Mouse (Mus musculus): ENCODE results near the gene Ccdc28b.

The Ccdc28b gene

DNA sequence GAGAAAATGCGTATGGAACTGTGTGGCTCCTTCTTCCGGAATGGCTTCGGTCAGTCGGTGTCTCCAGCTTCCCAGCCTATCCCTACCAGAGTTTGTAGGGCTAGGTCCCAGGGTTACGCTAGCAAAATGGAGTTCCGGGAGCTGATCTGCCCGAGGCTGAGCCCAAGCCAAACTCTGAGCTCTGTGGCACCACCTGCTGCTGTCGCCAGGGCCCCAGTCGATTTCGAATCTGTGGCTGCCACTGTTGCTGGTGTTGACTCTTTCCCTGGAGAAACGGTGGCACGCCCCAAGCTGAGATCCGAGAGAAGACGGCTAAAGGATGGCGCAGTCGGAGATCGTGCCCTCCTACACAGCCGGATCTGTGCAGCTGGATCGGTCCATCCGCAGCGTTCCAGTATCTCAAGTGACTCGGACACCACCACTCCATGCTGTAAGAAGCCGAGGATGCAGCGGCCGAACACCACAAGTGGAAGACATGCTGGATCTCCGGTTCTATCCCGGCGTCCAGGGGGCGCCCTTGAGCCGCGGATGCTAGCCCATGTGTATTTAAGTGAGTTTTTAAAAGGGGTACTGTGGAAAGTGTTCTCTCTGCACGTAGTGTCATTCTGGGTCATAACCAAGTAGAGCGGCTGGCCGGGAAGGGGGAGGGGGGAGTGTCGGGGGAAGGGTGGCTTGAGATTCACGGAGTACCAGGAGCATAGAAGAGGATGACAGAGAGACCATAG, 38.7 kb downstream of the Ccdc28b start:
- peak; percentile 89 to 90 for DNase-seq

- no peak for DNase-seq
These were observed 39.4 kb downstream of the Ccdc28b start for GRCm38 (mm10) chr4:129584370-129584769.

DNA sequence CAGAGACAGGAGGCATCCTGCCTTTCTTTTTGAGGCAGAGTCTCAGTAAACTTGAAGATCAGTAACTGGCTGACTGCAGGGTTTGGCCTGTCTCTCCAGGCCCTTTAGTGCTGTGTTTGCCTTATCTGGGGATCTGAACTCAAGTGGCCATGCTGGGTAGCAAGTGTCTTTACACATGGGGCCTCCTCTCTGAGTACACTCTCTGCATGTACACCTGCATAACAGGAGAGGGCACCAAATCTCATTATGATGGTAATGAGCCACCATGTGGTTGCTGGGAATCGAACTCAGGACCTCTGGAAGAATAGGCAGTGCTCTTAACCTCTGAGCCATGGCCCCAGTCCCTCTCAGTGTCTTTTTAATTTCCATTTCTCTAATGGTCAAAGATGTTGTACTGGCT, 41.5 kb downstream of the Ccdc28b start:
- no peak for DNase-seq

DNA sequence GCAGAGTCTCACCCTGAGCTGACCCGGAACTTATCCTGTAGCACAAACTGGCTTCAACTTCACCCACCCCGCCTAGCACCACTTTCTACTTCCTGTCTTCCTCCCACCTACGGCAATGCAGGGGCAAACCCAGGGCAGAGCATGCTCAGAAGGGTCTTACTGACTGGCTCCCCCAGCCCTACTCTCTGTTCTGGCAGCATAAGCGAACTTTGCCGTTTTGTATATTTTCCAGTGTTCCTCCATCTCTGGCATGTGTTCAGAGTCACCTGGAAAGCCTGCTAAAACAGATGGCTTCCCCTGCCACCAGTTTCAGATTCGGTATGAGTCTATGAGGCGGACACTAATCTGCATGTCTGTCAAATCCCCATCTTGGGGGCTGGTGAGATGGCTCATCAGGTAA, 43.4 kb downstream of the Ccdc28b start:
- DNase-seq, result peak in 1 of 2 experiments; percentile 21

GRCm38 (mm10) chr4:129578466-129578865, 45.3 kb downstream of the Ccdc28b start, which contains the start of gene Fam167b:
Fam167b (minus strand) TSS chr4:129578549.
- peak; percentile 49 to 68 for DNase-seq

DNA sequence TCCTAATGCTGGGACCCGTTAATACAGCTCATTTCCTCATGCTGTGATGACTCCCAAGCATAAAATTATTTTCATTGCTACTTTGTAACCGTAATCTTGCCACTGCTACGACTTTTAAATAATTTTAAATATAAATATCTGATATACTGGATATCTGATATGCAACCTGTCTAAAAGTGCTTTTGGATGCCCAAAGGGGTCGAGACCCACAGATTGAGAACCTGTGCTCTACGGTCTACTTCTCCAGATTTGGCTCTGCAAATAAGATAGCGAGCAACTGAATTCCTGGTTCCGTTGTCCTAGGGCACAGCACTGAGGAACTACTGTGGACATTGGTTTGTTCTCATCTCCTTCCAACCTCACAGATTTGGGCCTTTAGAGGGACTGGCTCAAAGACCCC, 46.1 kb downstream of the Ccdc28b start:
- no peak for DNase-seq

GRCm38 (mm10) chr4:129576863-129577491, 46.8 kb downstream of the Ccdc28b start:
- DNase-seq, result peak; percentile 74 to 82

GRCm38 (mm10) chr4:129575171-129575844, 48.4 kb downstream of the Ccdc28b start:
- peak; percentile 56 to 63 for DNase-seq

- DNase-seq, result peak; percentile 25 to 48
These were observed 50.3 kb downstream of the Ccdc28b start, which contains the start of gene Lck for GRCm38 (mm10) chr4:129573430-129573829. Lck (minus strand) TSS chr4:129573641.

- DNase-seq, result no peak
These were observed 50.7 kb downstream of the Ccdc28b start for GRCm38 (mm10) chr4:129573093-129573370.

DNA sequence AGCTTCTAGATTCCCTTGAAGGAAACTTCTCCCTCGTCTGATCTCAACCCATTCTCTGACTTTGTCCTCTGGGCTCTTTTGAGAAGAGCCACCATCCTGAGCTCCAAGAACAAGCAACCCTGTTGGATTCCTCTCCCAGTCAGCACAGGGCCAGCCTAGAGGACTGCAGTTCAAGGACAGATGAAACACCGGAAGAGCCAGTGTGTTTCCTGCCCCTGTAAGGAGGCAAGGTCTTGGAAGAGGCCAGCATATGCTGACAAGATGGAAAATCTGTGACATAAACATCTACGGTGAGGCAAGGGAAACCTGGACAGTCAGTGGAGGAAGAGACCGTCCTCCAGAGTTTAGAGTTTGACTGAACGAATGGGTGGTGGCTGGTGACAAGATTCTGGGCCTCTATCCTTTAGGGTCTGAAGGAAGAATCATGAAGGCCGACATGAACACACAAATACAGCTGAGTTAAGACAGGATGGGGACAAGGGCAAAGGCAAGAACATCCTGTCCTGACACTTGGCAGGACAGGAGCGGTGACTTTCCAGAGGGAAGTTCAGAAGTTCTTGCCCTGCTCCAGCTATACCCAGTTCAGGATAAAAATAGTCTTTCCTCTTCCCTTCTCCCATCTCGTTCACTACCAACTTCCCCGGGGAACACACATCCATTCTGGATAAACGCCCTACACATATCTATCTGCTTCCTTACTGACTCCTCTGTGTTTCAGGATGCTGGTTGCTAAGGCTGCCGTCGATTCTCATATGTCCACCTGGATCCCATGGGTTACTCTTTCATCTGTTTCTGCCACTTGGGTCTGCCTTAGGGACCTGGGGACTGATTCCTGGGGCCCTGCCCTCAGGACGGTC, 51.3 kb downstream of the Ccdc28b start:
- DNase-seq, result peak in 1 of 2 experiments; percentile 8

DNA sequence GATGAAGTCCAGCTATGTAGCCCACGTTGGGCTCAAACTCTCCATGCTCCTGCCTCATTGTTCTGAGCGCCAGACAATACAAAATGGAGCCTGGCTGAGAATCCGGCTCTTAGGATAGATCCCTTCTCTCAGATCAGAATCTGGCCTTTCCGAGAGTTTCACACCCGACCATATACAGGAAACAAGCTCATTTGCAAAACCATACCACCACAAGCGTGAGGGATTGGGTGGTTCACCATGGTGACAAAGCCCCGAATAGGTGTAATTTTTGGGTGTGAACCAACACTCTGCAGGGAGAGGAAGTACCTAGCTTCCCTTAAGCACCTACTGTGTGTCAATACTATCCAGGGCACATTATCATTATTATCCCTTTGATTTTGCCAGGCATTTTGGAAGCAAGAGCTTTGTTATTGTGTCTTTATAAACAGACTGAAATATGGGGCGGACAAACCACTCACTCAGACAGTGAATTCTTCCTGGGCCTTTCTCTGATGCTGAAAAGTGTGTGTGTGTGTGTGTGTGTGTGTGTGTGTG, 52.1 kb downstream of the Ccdc28b start:
- no peak for DNase-seq

- DNase-seq, result no peak
These were observed 53.7 kb downstream of the Ccdc28b start for GRCm38 (mm10) chr4:129570028-129570427.

All from lung, postnatal 4 days (tissue).